Mouse (Mus musculus) liver, embryonic 14.5 days (tissue): Measurements from ENCODE around the gene Hes3. TPM values are rescaled to one million over a fixed set of nuclear protein-coding genes. Genes with fewer than 3 reads are reported as not detected.

Experiments
- ATAC-seq: fragments of 200-750 bp; cut with Nextera tagmentation; 2 replicates; pipeline ENCODE4 v1.8.0; 2017; ENCODE audit warnings: moderate number of reproducible peaks, mild to moderate bottlenecking, moderate library complexity; ENCODE audit not compliant: insufficient read depth
- DNase-seq, 3 experiments: peaks; one replicate each; pipeline ENCODE4 v3.0.0-alpha.2; 2012 to 2013; ENCODE audit warnings: low read depth in 3 of 3, low spot score in 3 of 3
- H3K27ac ChIP-seq: fragments of 300-500 bp; sonication (generic); 2 replicates; pipeline ENCODE4 v1.5.1; 2014; ENCODE audit warnings: moderate library complexity, mild to moderate bottlenecking, control low read depth, inconsistent platforms
- H3K27me3 ChIP-seq: fragments of 300-500 bp; sonication (generic); 2 replicates; pipeline ENCODE4 v1.6.1; 2014; ENCODE audit warnings: mild to moderate bottlenecking, low read length, moderate library complexity; ENCODE audit not compliant: control insufficient read depth, insufficient read depth
- H3K36me3 ChIP-seq: fragments of 300-500 bp; sonication (generic); replicated peaks from 2 replicates; pipeline ENCODE4 v1.6.1; 2014; ENCODE audit warnings: low read depth; ENCODE audit not compliant: control insufficient read depth, insufficient read depth
- H3K4me1 ChIP-seq, 2 experiments: fragments of 200-500 bp in 1 of 2; fragments of 300-500 bp in 1 of 2; sonication (generic) in 1 of 2; replicated peaks; 2 replicates each; pipeline ENCODE4 v1.6.1; 2012 to 2014; ENCODE audit warnings: antibody characterized with exemption in 1 of 2, inconsistent platforms in 1 of 2, low read length in 1 of 2; ENCODE audit not compliant: control insufficient read depth in 2 of 2, insufficient read depth in 2 of 2
- H3K4me2 ChIP-seq: fragments of 300-500 bp; sonication (generic); 2 replicates; pipeline ENCODE4 v1.6.1; 2014; ENCODE audit warnings: low read depth, mild to moderate bottlenecking, control low read depth, moderate library complexity
- H3K4me3 ChIP-seq, 2 experiments: fragments of 200-500 bp in 1 of 2; fragments of 300-500 bp in 1 of 2; sonication (generic) in 1 of 2; 2 replicates each; pipeline ENCODE4 v1.5.1; 2012 to 2014; ENCODE audit warnings: low read depth in 2 of 2, low read length in 2 of 2, mild to moderate bottlenecking in 2 of 2, control low read depth in 1 of 2, inconsistent platforms in 1 of 2, moderate library complexity in 1 of 2; ENCODE audit not compliant: insufficient read depth in 1 of 2
- H3K9ac ChIP-seq: fragments of 300-500 bp; sonication (generic); replicated peaks from 2 replicates; pipeline ENCODE4 v1.6.1; 2014; ENCODE audit warnings: mild to moderate bottlenecking, control low read depth, moderate library complexity
- H3K9me3 ChIP-seq: fragments of 300-500 bp; sonication (generic); 2 replicates; pipeline ENCODE4 v1.6.1; 2016; ENCODE audit warnings: low read length, mixed read lengths; ENCODE audit not compliant: control insufficient read depth
- CTCF ChIP-seq: IDR thresholded peaks from 2 replicates; pipeline ENCODE4 v1.5.1; 2016; ENCODE audit warnings: antibody characterized with exemption, low read depth, control low read depth
- EP300 ChIP-seq: IDR thresholded peaks from 2 replicates; pipeline ENCODE4 v1.6.1; 2016; ENCODE audit warnings: antibody characterized with exemption, low read depth
- WGBS: fragments of 180-500 bp; shearing (Covaris S2); extraction: QIAGEN DNeasy Blood & Tissue Kit; methylation state at CpG from one replicate; pipeline ENCODE4 v1.1.7; 2014; ENCODE audit not compliant: insufficient replicate concordance; 5-methylcytosine and 5-hydroxymethylcytosine counted together
- polyA plus RNA-seq, 2 experiments: library from polyadenylated mRNA; depleted of rRNA in 1 of 2; stranded (reverse) in 1 of 2; unstranded in 1 of 2; fragments of >200 nt; fragmentation: Nextera tagmentation in 1 of 2; extraction: Ambion mirVana in 1 of 2; gene quantifications; 2 replicates each; pipeline versions ENCODE4 v1.2.1 to v1.2.3; 2012 to 2014

The Hes3 gene
- polyA plus RNA-seq, 2 experiments = not detected

- TF ChIP-seq EP300 (peak; percentile 46; the same call in 1 of the 2 replicates), CTCF (peak; percentile 48)
- Histone ChIP-seq H3K9me3 (no peaks in the 10 kb centered on the region), H3K27ac (peak within 1 kb of the TSS; percentile 56), H3K27me3 (no peaks in the 10 kb centered on the region), H3K4me1 (peaks cover 12 to 14% of the 10 kb centered on the region in 2 experiments), H3K4me2 (peak within 1 kb of the TSS; percentile 92), H3K4me3 (peak within 1 kb of the TSS; percentile 86 to 99), H3K9ac (peak within 1 kb of the TSS; percentile 96), H3K36me3 (peaks cover 27% of the 10 kb centered on the region)
- DNase-seq (peak; percentile 95), ATAC-seq (peak; percentile 97)
- WGBS = under 1% methylated on average over 69 of the region's 70 CpGs
Measured at GRCm38 (mm10) chr4:152325574-152326411, 34.3 kb upstream of the Hes3 start, which contains the start of gene Rpl22. TSS of gene Rpl22 (plus strand) at chr4:152325742.

- H3K9me3 ChIP-seq = no peaks in the 10 kb centered on the region
- H3K9ac ChIP-seq = peak overlapping the region; percentile 96
- ATAC-seq = peak; percentile 37
- H3K27me3 ChIP-seq = no peaks in the 10 kb centered on the region
- no peak for TF ChIP-seq CTCF
- TF ChIP-seq EP300 = no peak
- no peak overlapping the region for H3K27ac ChIP-seq
- no peak for DNase-seq
- 43% methylated on average over 16 of the region's 16 CpGs for WGBS
- peak overlapping the region; percentile 92 for H3K4me2 ChIP-seq
- H3K36me3 ChIP-seq = peaks cover 18% of the 10 kb centered on the region
- H3K4me1 ChIP-seq = peaks cover 12 to 14% of the 10 kb centered on the region in 2 experiments
- H3K4me3 ChIP-seq = peak overlapping the region; percentile 86 to 99
Measured at GRCm38 (mm10) chr4:152324641-152325562, 33.4 kb upstream of the Hes3 start.

GRCm38 (mm10) chr4:152321464-152321863, 30.0 kb upstream of the Hes3 start:
- DNase-seq (no peak), ATAC-seq (no peak)
- WGBS = 48% methylated on average over 5 of the region's 5 CpGs
- H3K9me3 ChIP-seq = no peaks in the 10 kb centered on the region
- no peak for TF ChIP-seq CTCF
- no peak for TF ChIP-seq EP300
- H3K27me3 ChIP-seq = peaks cover 7% of the 10 kb centered on the region
- H3K4me2 ChIP-seq = no peak overlapping the region
- H3K36me3 ChIP-seq = no peaks in the 10 kb centered on the region
- no peak overlapping the region for H3K27ac ChIP-seq
- H3K4me1 ChIP-seq = peaks cover 5 to 7% of the 10 kb centered on the region in 2 experiments
- no peak overlapping the region for H3K4me3 ChIP-seq
- H3K9ac ChIP-seq = no peak overlapping the region

GRCm38 (mm10) chr4:152318517-152319234, 27.2 kb upstream of the Hes3 start, which contains the start of gene Rnf207:
TSS of gene Rnf207 (minus strand) at chr4:152318993.
- 6% methylated on average over 26 of the region's 26 CpGs for WGBS

More at GRCm38 (mm10) chr4:152318517-152319234, 27.2 kb upstream of the Hes3 start, which contains the start of gene Rnf207:
- TF ChIP-seq EP300 (no peak), CTCF (peak; percentile 69)
- Histone ChIP-seq H3K9me3 (no peaks in the 10 kb centered on the region), H3K4me2 (peak within 1 kb of the TSS; percentile 41), H3K27ac (no peak within 1 kb of the TSS), H3K36me3 (no peaks in the 10 kb centered on the region), H3K9ac (no peak within 1 kb of the TSS), H3K27me3 (peaks cover 35% of the 10 kb centered on the region), H3K4me1 (no peaks in the 10 kb centered on the region), H3K4me3 (peak within 1 kb of the TSS in 1 of 2 experiments; percentile 3; a peak in 1 of 4 replicates)
- ATAC-seq = no peak
- DNase-seq = peak in 1 of 3 experiments; percentile 26
